Mouse (Mus musculus): ENCODE data around the gene Rnase1.
A peak's percentile ranks its signal among the peaks of the same experiment; 100 is the strongest.

The Rnase1 gene

GRCm38 (mm10) chr14:51143287-51143686 lies 3.3 kb downstream of the Rnase1 start:
- TF ChIP-seq GATA4 (IDR thresholded peaks at IDR 0.05; ENCODE audit: insufficient replicate concordance, low read length), result no peak

DNA sequence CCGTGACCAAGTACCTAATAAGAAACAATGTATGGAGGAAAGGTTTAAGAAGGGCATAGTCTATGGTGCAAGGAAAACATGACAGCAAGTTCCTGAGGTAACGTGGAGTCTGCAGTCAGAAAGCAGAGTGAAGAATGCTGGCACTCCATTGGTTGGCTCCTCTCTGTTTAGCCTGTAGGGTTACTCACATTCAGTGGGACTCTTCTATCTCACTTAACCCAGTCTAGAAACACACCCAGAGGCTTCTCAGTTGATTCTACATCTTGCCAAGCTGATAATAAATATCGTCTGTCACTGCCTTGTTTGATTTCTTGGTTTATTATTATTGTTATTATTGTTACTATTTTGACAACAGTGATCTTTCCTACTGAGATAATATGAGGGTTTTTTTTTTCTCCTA lies 4.0 kb downstream of the Rnase1 start:
- no peak for TF ChIP-seq GATA4 (IDR thresholded peaks at IDR 0.05; ENCODE audit: insufficient replicate concordance, low read length)

DNA sequence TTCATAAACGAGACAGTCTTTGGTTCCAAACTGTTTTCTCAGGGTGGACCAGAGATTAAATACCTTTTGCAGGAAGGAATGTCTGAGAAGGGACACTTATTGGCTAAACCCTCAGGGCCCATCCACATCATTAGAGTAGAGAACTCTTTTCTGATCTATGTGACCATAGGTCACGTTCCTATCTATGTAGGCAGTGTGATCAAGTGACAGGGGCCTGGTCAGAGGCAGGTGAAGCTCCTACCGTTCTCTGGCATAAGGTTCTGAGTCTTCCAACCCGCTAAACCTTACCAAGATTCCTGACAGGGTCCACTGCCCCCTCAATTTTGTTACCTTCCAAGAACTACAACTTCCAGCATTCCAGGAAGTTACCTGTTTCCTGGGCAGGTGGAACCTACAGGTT lies 4.5 kb downstream of the Rnase1 start:
- TF ChIP-seq GATA4 (IDR thresholded peaks at IDR 0.05; ENCODE audit: insufficient replicate concordance, low read length), result no peak

DNA sequence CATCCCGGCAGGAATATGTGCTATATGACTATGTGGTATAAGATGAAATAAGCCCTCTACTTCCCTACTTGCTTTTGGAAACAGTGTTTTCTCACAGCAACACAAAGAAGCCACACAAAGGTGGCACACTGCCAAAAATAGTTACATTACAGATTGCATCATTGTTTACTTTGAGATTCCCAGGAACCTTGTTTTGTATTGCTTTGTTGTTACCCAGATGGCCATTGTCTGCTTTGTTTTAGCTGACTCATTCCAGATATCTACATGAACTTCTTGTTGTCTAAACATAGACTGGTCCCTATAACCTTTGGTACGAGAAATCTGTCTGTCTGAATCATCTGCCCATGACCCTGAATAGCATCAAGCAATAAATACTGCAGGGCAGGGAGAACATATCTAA lies 6.2 kb downstream of the Rnase1 start:
- TF ChIP-seq GATA4 (IDR thresholded peaks at IDR 0.05; ENCODE audit: insufficient replicate concordance, low read length), result no peak

GRCm38 (mm10) chr14:51132372-51132771 lies 14.2 kb downstream of the Rnase1 start:
- TF ChIP-seq GATA4 (IDR thresholded peaks at IDR 0.05; ENCODE audit: insufficient replicate concordance, low read length), result no peak

GRCm38 (mm10) chr14:51131086-51131815 lies 15.3 kb downstream of the Rnase1 start:
- no peak for TF ChIP-seq GATA4 (IDR thresholded peaks at IDR 0.05; ENCODE audit: insufficient replicate concordance, low read length)

GRCm38 (mm10) chr14:51130315-51130940 lies 16.2 kb downstream of the Rnase1 start:
- TF ChIP-seq GATA4 (IDR thresholded peaks at IDR 0.05; ENCODE audit: insufficient replicate concordance, low read length), result no peak

DNA sequence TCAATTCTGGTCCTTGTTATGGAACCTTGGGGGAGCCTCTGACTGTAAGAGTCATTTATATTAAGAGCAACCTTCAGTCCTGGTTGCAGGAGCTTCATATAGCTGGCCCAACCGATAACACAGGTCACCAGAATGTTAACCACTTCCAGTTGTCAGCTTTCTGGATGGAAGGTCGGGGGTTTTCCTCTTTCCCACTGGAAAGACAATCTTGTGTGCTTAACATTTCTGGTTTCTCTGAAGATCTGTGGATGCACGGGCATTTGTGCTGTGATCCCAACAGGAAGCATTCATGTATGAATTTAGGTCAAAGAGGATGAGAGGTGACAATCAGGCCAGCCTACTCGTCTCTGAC lies 17.0 kb downstream of the Rnase1 start:
- TF ChIP-seq GATA4 (IDR thresholded peaks at IDR 0.05; ENCODE audit: insufficient replicate concordance, low read length), result no peak

DNA sequence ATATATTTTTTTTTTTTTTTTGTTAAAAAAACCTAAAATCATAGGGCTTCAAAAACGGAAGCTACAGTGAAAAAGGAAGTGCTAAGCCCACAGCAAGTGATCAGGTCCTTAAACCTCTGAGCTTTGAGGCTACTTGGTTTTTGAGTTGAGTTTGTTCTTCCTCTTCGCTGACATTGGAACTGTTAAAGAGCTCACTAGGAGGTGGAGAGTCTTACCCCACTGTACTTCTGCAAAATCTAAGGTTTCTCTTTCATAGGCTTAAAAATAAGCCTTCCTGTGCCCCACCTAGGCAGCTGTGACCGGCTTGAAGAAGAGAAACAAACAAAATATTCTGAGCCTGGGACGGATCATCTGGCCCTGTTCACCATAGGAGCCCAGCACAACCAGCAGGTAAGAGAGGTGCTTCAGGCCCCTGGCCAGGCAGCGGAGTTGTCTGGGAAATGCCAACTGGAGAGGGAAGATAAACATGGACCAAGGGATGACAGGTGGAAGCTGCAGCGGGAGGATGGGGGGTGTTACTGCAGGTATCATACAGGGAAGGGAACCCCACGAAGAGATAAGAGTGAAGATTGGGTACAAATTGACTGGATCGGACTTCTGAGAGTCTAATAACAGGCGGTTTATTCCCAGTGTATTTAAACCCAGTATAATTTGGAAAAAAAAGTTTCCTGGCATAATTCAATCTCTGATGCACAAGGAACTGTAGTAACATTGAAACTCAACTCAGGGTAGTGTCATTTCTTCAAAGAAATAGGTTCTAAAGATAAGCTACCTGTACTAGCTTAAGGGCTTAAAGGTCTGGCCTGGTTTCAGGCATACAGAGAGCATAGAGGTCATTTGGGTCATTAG lies 17.6 kb downstream of the Rnase1 start:
- no peak for TF ChIP-seq GATA4 (IDR thresholded peaks at IDR 0.05; ENCODE audit: insufficient replicate concordance, low read length)

GRCm38 (mm10) chr14:51127648-51128258 lies 18.8 kb downstream of the Rnase1 start:
- no peak for TF ChIP-seq GATA4 (IDR thresholded peaks at IDR 0.05; ENCODE audit: insufficient replicate concordance, low read length)

DNA sequence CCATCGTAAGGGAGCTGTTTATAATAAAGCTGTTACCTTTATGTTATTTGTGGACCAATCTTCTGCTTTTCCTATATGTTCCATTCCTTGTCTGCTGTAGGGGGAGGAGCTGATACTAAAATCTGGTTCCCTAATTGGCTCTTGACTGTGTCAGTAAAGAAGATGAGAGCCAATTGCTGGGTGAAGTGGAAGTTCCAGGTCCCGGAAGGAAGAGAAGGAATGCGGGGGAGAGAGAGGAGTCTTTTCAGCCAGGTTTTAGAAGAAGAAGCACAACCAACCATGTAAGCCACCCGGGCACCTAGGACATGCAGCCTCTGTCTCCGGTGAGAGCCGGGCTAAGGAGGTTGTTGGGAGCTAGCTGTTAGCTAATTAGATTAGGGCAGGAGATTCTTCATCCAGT lies 20.9 kb downstream of the Rnase1 start:
- TF ChIP-seq GATA4 (IDR thresholded peaks at IDR 0.05; ENCODE audit: insufficient replicate concordance, low read length), result no peak

DNA sequence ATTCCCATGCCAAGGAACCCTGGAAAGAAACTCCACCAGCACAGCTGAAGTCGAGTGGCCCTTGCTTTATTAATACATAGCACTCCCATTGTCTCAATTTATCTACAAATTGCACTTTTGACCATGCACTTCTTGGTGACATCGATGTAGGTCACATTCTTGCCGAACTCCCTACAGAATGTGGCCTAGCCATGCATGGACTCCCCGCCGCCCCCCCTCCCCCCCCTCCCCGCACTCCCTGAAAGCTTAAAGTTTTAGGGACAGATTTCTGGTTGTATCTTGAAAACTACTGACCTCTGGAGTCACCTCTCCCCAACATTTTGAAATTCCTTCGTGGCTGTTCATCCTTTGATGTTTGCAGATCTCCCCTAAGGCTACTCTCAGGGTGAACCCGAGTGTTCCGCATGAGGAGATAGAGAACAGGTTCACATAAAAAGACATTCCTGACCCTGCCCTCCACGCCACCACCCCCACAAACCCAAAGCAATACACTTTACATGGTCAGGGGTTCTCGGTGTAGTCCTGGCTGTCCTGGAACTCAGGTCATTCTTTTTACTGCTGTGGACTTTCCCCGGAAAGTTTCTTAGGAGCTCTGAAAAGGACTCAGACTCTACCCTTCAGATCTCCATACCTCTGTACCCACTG lies 32.5 kb downstream of the Rnase1 start, which contains the start of gene Eddm3b:
Gene Eddm3b, plus strand, starts transcription at position 511 of the 645 bp plus-strand sequence.
- no peak for TF ChIP-seq GATA4 (IDR thresholded peaks at IDR 0.05; ENCODE audit: insufficient replicate concordance, low read length)

DNA sequence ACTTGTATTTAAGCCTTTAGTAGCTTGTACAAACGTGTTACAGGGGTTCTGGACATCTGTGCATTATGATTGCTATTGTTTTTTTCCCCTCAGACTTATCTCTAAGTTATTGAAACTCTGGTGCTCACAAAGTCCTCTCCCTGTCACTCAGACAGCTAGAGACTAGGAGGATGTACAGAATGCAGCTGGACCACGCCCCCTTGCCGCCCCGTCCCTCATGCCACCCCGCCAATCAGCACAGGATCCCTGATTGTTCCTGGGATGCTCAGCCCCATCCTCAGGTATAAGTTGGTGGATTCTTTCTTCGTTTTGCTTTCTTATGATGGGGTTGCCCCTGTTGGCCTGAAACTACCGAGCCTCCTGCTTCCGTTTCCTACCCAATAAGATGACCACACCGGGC lies 33.1 kb downstream of the Rnase1 start:
- no peak for TF ChIP-seq GATA4 (IDR thresholded peaks at IDR 0.05; ENCODE audit: insufficient replicate concordance, low read length)

- no peak for TF ChIP-seq GATA4 (IDR thresholded peaks at IDR 0.05; ENCODE audit: insufficient replicate concordance, low read length)
Observed at GRCm38 (mm10) chr14:51111966-51112365, 34.6 kb downstream of the Rnase1 start.

- TF ChIP-seq GATA4 (IDR thresholded peaks at IDR 0.05; ENCODE audit: insufficient replicate concordance, low read length), result peak; percentile 78
Observed at GRCm38 (mm10) chr14:51106449-51106967, 40.1 kb downstream of the Rnase1 start.

Measured in liver, adult (tissue).